24 mouse cellular contexts compared by ENCODE assay signal in genomic region chr7:105396126-105396525, GRCm38 (mm10). TPM values are rescaled to one million over a fixed set of nuclear protein-coding genes. Genes with fewer than 3 reads are reported as not detected.
A peak's percentile ranks its signal among the peaks of the same experiment; 100 is the strongest.
DNase-seq lines count a peak whose midpoint lies in the region; ATAC-seq and TF ChIP-seq lines count a peak whose summit lies in the region.
"Had no signal": no experiment of that assay in that cellular context is flagged by ENCODE, and none has a peak within 500 bp of the region (broad histone marks: within the 10 kb centered on the region; RNA-seq: fewer than 3 reads in every experiment).

No protein-coding gene starts in this region.

- H3K4me1 ChIP-seq in CH12.LX (ENCODE audit: control insufficient read depth in 1 of 2, insufficient read depth in 2 of 2): peaks cover 0 to 35% of the 10 kb centered on the region in 2 experiments; a peak in 2 of 4 replicates
- H3K4me1 ChIP-seq in intestine, embryonic 16.5 days (ENCODE audit: control insufficient read depth, insufficient read depth, low read length): peaks cover 12% of the 10 kb centered on the region
- peaks cover 9% of the 10 kb centered on the region; the same call in 1 of the 2 replicates for H3K4me1 ChIP-seq in cerebellum, adult 2 months (ENCODE audit: control insufficient read depth, insufficient read depth, low read length)

- peak; percentile 59 for DNase-seq in A20 (ENCODE audit: low read depth, low spot score)
- DNase-seq in CH12.LX (ENCODE audit: extremely low read depth): peak; percentile 21
- DNase-seq in splenic B cell, adult 2 months (ENCODE audit: low read depth, low spot score): peak; percentile 47
- DNase-seq in cerebellum, adult 2 months: no peak
- no peak for DNase-seq in cerebellum, adult 9-10 months
- DNase-seq: adrenal gland, adult 2 months; adrenal gland, postnatal 36 days; cerebellum, adult 9-11 months; cerebellum, postnatal 36 days; gastrocnemius, postnatal 10 days; heart, adult 18-20 months; heart, postnatal 10 days; heart, postnatal 4 days had no signal

- TF ChIP-seq CTCF in CH12.LX (conservative IDR thresholded peaks at IDR 0.05 in 1 of 2, IDR thresholded peaks at IDR 0.05 in 1 of 2; ENCODE audit: low read depth in 2 of 2, low read length in 2 of 2): no peak
- no peak for TF ChIP-seq CTCF in cerebellum, adult 2 months (IDR thresholded peaks at IDR 0.05; ENCODE audit: borderline replicate concordance, insufficient read depth, low read depth, low read length)

- H3K4me3 ChIP-seq in CH12.LX (replicated peaks in 1 of 3; ENCODE audit: low read depth in 2 of 3, low read length in 2 of 3, poor library complexity in 1 of 3): no peak overlapping the region
- no peak overlapping the region for H3K4me3 ChIP-seq in intestine, embryonic 16.5 days (ENCODE audit: low read length)
- no peak overlapping the region for H3K4me3 ChIP-seq in cerebellum, adult 2 months (replicated peaks; ENCODE audit: insufficient read depth, low read depth, low read length)
- H3K4me3 ChIP-seq: embryonic facial prominence, embryonic 13.5 days; forebrain, embryonic 12.5 days; heart, embryonic 10.5 days; hindbrain, embryonic 12.5 days had no signal

- dilution Hi-C loops in CH12.LX (cut with MboI; ENCODE audit: extremely low pct_ligation_motif_present, extremely low pct_unique_long_range_greater_than_20kb, low sequenced_read_pairs): no loop called here

- no peak for TF ChIP-seq RAD21 in CH12.LX (IDR thresholded peaks at IDR 0.05; ENCODE audit: low read depth, low read length)

- no peak for TF ChIP-seq EP300 in CH12.LX (IDR thresholded peaks at IDR 0.05; ENCODE audit: low read length)

- H3K79me2 ChIP-seq in CH12.LX (replicated peaks; ENCODE audit: control insufficient read depth, extremely low read depth, insufficient read depth, poor library complexity, severe bottlenecking): 0 out of 2 replicates have a peak, but pooled peaks cover 2% of the 10 kb centered on the region

- no peak for TF ChIP-seq POLR2A in CH12.LX (IDR thresholded peaks at IDR 0.05; ENCODE audit: low read depth, low read length)
- no peak for TF ChIP-seq POLR2A in cerebellum, adult 2 months (IDR thresholded peaks at IDR 0.05; ENCODE audit: borderline replicate concordance, insufficient read depth, low read length)

- H3K9ac ChIP-seq in CH12.LX (ENCODE audit: insufficient read depth, low read depth): no peak overlapping the region
- H3K9ac ChIP-seq in intestine, embryonic 16.5 days (ENCODE audit: low read depth, low read length): no peak overlapping the region
- H3K9ac ChIP-seq: embryonic facial prominence, embryonic 13.5 days; forebrain, embryonic 12.5 days; hindbrain, embryonic 12.5 days had no signal

- H3K4me2 ChIP-seq in CH12.LX (ENCODE audit: insufficient read depth, low read depth, poor library complexity, severe bottlenecking): no peak overlapping the region
- peak overlapping the region; percentile 39 for H3K4me2 ChIP-seq in intestine, embryonic 16.5 days (ENCODE audit: low read depth, low read length)
- H3K4me2 ChIP-seq: embryonic facial prominence, embryonic 13.5 days; forebrain, embryonic 12.5 days; hindbrain, embryonic 12.5 days had no signal

- no peak for ATAC-seq in intestine, embryonic 16.5 days
- ATAC-seq: CD4-positive, CD25-positive, alpha-beta regulatory T cell, adult 4 months; forebrain, embryonic 16.5 days; hindbrain, embryonic 16.5 days had no signal

- no peaks in the 10 kb centered on the region for H3K36me3 ChIP-seq in CH12.LX (replicated peaks in 1 of 2; ENCODE audit: control insufficient read depth in 1 of 2, insufficient read depth in 1 of 2, low read length in 1 of 2)
- H3K36me3 ChIP-seq in intestine, embryonic 16.5 days (ENCODE audit: control insufficient read depth, insufficient read depth, low read length): no peaks in the 10 kb centered on the region
- no peaks in the 10 kb centered on the region for H3K36me3 ChIP-seq in splenic B cell, adult 2 months (ENCODE audit: control insufficient read depth, insufficient read depth, low read length, poor library complexity, severe bottlenecking)
- H3K36me3 ChIP-seq: forebrain, embryonic 12.5 days had no signal

- no peak overlapping the region for H3K27ac ChIP-seq in CH12.LX (ENCODE audit: insufficient read depth, low read depth)
- peak overlapping the region; percentile 90 for H3K27ac ChIP-seq in intestine, embryonic 16.5 days (ENCODE audit: low read length)
- H3K27ac ChIP-seq in cerebellum, adult 2 months (ENCODE audit: insufficient read depth, low read length): no peak overlapping the region
- H3K27ac ChIP-seq: embryonic facial prominence, embryonic 13.5 days; forebrain, embryonic 12.5 days; heart, embryonic 10.5 days; hindbrain, embryonic 12.5 days had no signal

- in situ Hi-C loops in CH12.LX (cut with MboI; ENCODE audit: low pct_ligation_motif_present, low pct_unique_long_range_greater_than_20kb, low sequenced_read_pairs): no loop called here

- no peaks in the 10 kb centered on the region for H3K9me3 ChIP-seq in CH12.LX (replicated peaks; ENCODE audit: low read length)
- no peaks in the 10 kb centered on the region for H3K9me3 ChIP-seq in intestine, embryonic 16.5 days (ENCODE audit: control insufficient read depth, low read length)
- H3K9me3 ChIP-seq: embryonic facial prominence, embryonic 13.5 days; forebrain, embryonic 12.5 days; heart, embryonic 10.5 days; hindbrain, embryonic 12.5 days had no signal

- peaks cover 3% of the 10 kb centered on the region for H3K27me3 ChIP-seq in CH12.LX (replicated peaks)
- H3K27me3 ChIP-seq in intestine, embryonic 16.5 days (replicated peaks; ENCODE audit: control insufficient read depth, insufficient read depth, low read length): no peaks in the 10 kb centered on the region
- H3K27me3 ChIP-seq in splenic B cell, adult 2 months (ENCODE audit: control insufficient read depth, insufficient read depth, low read length, poor library complexity, severe bottlenecking): no peaks in the 10 kb centered on the region
- no peaks in the 10 kb centered on the region for H3K27me3 ChIP-seq in cerebellum, adult 2 months (ENCODE audit: control insufficient read depth, insufficient read depth, low read length)
- H3K27me3 ChIP-seq: embryonic facial prominence, embryonic 13.5 days; forebrain, embryonic 12.5 days; hindbrain, embryonic 12.5 days had no signal

TF ChIP-seq in CH12.LX, 34 proteins besides CTCF, POLR2A, EP300 and RAD21:
- no peak for TF ChIP-seq JUN (IDR thresholded peaks at IDR 0.05; ENCODE audit: insufficient read depth, low read depth, low read length)
- no peak for TF ChIP-seq MYC (IDR thresholded peaks at IDR 0.05; ENCODE audit: low read depth, low read length)
- no peak for TF ChIP-seq IRF4 (IDR thresholded peaks at IDR 0.05; ENCODE audit: low read depth, low read length)
- TF ChIP-seq HCFC1 (IDR thresholded peaks at IDR 0.05; ENCODE audit: low read depth, low read length): no peak
- no peak for TF ChIP-seq E2F4 (IDR thresholded peaks at IDR 0.05; ENCODE audit: insufficient replicate concordance, low read depth, low read length)
- TF ChIP-seq POLR2AphosphoS2 (IDR thresholded peaks at IDR 0.05; ENCODE audit: low read depth, low read length): no peak
- no peak for TF ChIP-seq ZKSCAN1 (IDR thresholded peaks at IDR 0.05; ENCODE audit: borderline replicate concordance, low read depth, low read length)
- TF ChIP-seq MAFK (IDR thresholded peaks at IDR 0.05; ENCODE audit: insufficient replicate concordance, low read length): no peak
TF ChIP-seq in CH12.LX: peak in this region for 0.

RNA-seq across cellular contexts. Expression of gene Fam160a2, which starts 3.7 kb away (rescaled TPM):
- total RNA-seq in CH12.LX (2012; rRNA removed) (5.9 TPM in 2 replicates), CH12.LX (2014; rRNA removed) (3.1 and 3.5 TPM in 2 replicates)
- 6.2 and 7.2 TPM in 2 replicates for polyA plus RNA-seq in CH12.LX (2012; ENCODE audit: insufficient read length, low read depth)
- polyA plus RNA-seq in intestine, embryonic 16.5 days (2015; fragmentation: Nextera tagmentation; extraction: Ambion mirVana): 44.2 and 44.9 TPM in 2 replicates
- 36.3 and 37.2 TPM in 2 replicates for polyA plus RNA-seq in cerebellum, adult 2 months (2012; rRNA removed)

RNA-seq across cellular contexts. Expression of gene Cnga4, which starts 8.2 kb away (rescaled TPM):
- total RNA-seq in CH12.LX (2012; rRNA removed): not detected in 2 replicates
- total RNA-seq in CH12.LX (2014; rRNA removed): not detected in 2 replicates
- polyA plus RNA-seq in CH12.LX (2012; ENCODE audit: insufficient read length, low read depth): not detected in 2 replicates
- 0.06 TPM in 1 of 2 replicates, not detected in the other for polyA plus RNA-seq in intestine, embryonic 16.5 days (2015; fragmentation: Nextera tagmentation; extraction: Ambion mirVana)
- 0.89 and 1.1 TPM in 2 replicates for polyA plus RNA-seq in cerebellum, adult 2 months (2012; rRNA removed)
- total RNA-seq: adrenal gland, adult 2 months; adrenal gland, postnatal 36 days; gastrocnemius, postnatal 10 days; gastrocnemius, postnatal 4 days; heart, adult 18-20 months; heart, postnatal 10 days; heart, postnatal 4 days had no signal
- polyA plus RNA-seq: CD4-positive, CD25-positive, alpha-beta regulatory T cell, adult 4 months; embryonic facial prominence, embryonic 13.5 days; heart, embryonic 10.5 days; heart, embryonic 14.5 days; hindbrain, embryonic 16.5 days had no signal

RNA-seq across cellular contexts. Expression of gene Gm5901, which starts 21.3 kb away (rescaled TPM):
- total RNA-seq in CH12.LX (2012; rRNA removed) (0.30 TPM in 1 of 2 replicates, not detected in the other), CH12.LX (2014; rRNA removed) (not detected in 2 replicates)
- 0.44 TPM in 1 of 2 replicates, not detected in the other for polyA plus RNA-seq in CH12.LX (2012; ENCODE audit: insufficient read length, low read depth)
- polyA plus RNA-seq in intestine, embryonic 16.5 days (2015; fragmentation: Nextera tagmentation; extraction: Ambion mirVana): not detected in 2 replicates
- not detected in 2 replicates for polyA plus RNA-seq in cerebellum, adult 2 months (2012; rRNA removed)
- total RNA-seq: adrenal gland, adult 2 months; adrenal gland, postnatal 36 days; gastrocnemius, postnatal 10 days; gastrocnemius, postnatal 4 days; heart, adult 18-20 months; heart, postnatal 10 days; heart, postnatal 4 days had no signal
- polyA plus RNA-seq: adrenal gland, adult 2 months; CD4-positive, CD25-positive, alpha-beta regulatory T cell, adult 4 months; embryonic facial prominence, embryonic 13.5 days; forebrain, embryonic 12.5 days; forebrain, embryonic 16.5 days; frontal cortex, adult 2 months; heart, embryonic 10.5 days; heart, embryonic 14.5 days; hindbrain, embryonic 12.5 days; hindbrain, embryonic 16.5 days had no signal

RNA-seq across cellular contexts. Expression of gene Olfr692, which starts 28.1 kb away (rescaled TPM):
- total RNA-seq in CH12.LX (2012; rRNA removed) (not detected in 2 replicates), CH12.LX (2014; rRNA removed) (not detected in 2 replicates)
- not detected in 2 replicates for polyA plus RNA-seq in CH12.LX (2012; ENCODE audit: insufficient read length, low read depth)
- not detected in 2 replicates for polyA plus RNA-seq in intestine, embryonic 16.5 days (2015; fragmentation: Nextera tagmentation; extraction: Ambion mirVana)
- not detected in 2 replicates for polyA plus RNA-seq in cerebellum, adult 2 months (2012; rRNA removed)
- total RNA-seq: adrenal gland, adult 2 months; adrenal gland, postnatal 36 days; gastrocnemius, postnatal 10 days; gastrocnemius, postnatal 4 days; heart, adult 18-20 months; heart, postnatal 10 days; heart, postnatal 4 days had no signal
- polyA plus RNA-seq: adrenal gland, adult 2 months; CD4-positive, CD25-positive, alpha-beta regulatory T cell, adult 4 months; embryonic facial prominence, embryonic 13.5 days; forebrain, embryonic 12.5 days; forebrain, embryonic 16.5 days; frontal cortex, adult 2 months; heart, embryonic 10.5 days; heart, embryonic 14.5 days; hindbrain, embryonic 12.5 days; hindbrain, embryonic 16.5 days had no signal

RNA-seq across cellular contexts. Expression of gene Cckbr, which starts 29.4 kb away (rescaled TPM):
- not detected in 2 replicates for total RNA-seq in CH12.LX (2012; rRNA removed)
- not detected in 2 replicates for total RNA-seq in CH12.LX (2014; rRNA removed)
- not detected in 2 replicates for polyA plus RNA-seq in CH12.LX (2012; ENCODE audit: insufficient read length, low read depth)
- 0.10 and 0.13 TPM in 2 replicates for polyA plus RNA-seq in intestine, embryonic 16.5 days (2015; fragmentation: Nextera tagmentation; extraction: Ambion mirVana)
- polyA plus RNA-seq in cerebellum, adult 2 months (2012; rRNA removed): 5.8 and 8.5 TPM in 2 replicates
- total RNA-seq: adrenal gland, adult 2 months; adrenal gland, postnatal 36 days; gastrocnemius, postnatal 10 days; gastrocnemius, postnatal 4 days; heart, adult 18-20 months; heart, postnatal 10 days; heart, postnatal 4 days had no signal
- polyA plus RNA-seq: CD4-positive, CD25-positive, alpha-beta regulatory T cell, adult 4 months; heart, embryonic 14.5 days had no signal

Comparison
In these comparisons a context has a peak if more than half of its experiments do, and no peak if none do; other contexts are left out.
1. DNase-seq: peak in A20 (single experiment), CH12.LX (single experiment) and splenic B cell, adult 2 months (single experiment); none in cerebellum, adult 2 months (0 of 2) and cerebellum, adult 9-10 months (single experiment).